Mouse (Mus musculus) heart, embryonic 12.5 days (tissue): Measurements from ENCODE around the gene Rgcc. TPM values are rescaled to one million over a fixed set of nuclear protein-coding genes. Genes with fewer than 3 reads are reported as not detected.

Experiments used
- ATAC-seq: fragments of 200-750 bp; cut with Nextera tagmentation; 2 replicates; pipeline ENCODE4 v1.8.0; 2017; ENCODE audit warnings: moderate TSS enrichment, moderate library complexity; ENCODE audit not compliant: insufficient number of reproducible peaks, low FRiP score
- H3K27ac ChIP-seq: fragments of 300-500 bp; sonication (generic); 2 replicates; pipeline ENCODE4 v1.5.1; 2016; ENCODE audit warnings: mild to moderate bottlenecking, moderate library complexity; ENCODE audit not compliant: poor library complexity, severe bottlenecking
- H3K27me3 ChIP-seq: fragments of 300-500 bp; sonication (generic); replicated peaks from 2 replicates; pipeline ENCODE4 v1.6.1; 2016; ENCODE audit warnings: mild to moderate bottlenecking, moderate library complexity
- H3K36me3 ChIP-seq: fragments of 300-500 bp; sonication (generic); 2 replicates; pipeline ENCODE4 v1.6.1; 2016; ENCODE audit warnings: mild to moderate bottlenecking, moderate library complexity
- H3K4me1 ChIP-seq: fragments of 300-500 bp; sonication (generic); replicated peaks from 2 replicates; pipeline ENCODE4 v1.6.1; 2016; ENCODE audit warnings: mild to moderate bottlenecking
- H3K4me2 ChIP-seq: fragments of 300-500 bp; sonication (generic); 2 replicates; pipeline ENCODE4 v1.6.1; 2016; ENCODE audit warnings: mild to moderate bottlenecking, moderate library complexity
- H3K4me3 ChIP-seq: fragments of 300-500 bp; sonication (generic); 2 replicates; pipeline ENCODE4 v1.5.1; 2016; ENCODE audit warnings: mild to moderate bottlenecking
- H3K9ac ChIP-seq: fragments of 300-500 bp; sonication (generic); 2 replicates; pipeline ENCODE4 v1.6.1; 2016; ENCODE audit warnings: mild to moderate bottlenecking, moderate library complexity
- H3K9me3 ChIP-seq: fragments of 300-500 bp; sonication (generic); replicated peaks from 2 replicates; pipeline ENCODE4 v1.6.1; 2016; ENCODE audit warnings: mild to moderate bottlenecking, moderate library complexity
- WGBS: fragments of 180-500 bp; shearing (Covaris S2); methylation state at CpG from one replicate; pipeline ENCODE4 v1.1.7; 2016; 5-methylcytosine and 5-hydroxymethylcytosine counted together
- polyA plus RNA-seq: library from polyadenylated mRNA; unstranded; fragments of >200 nt; fragmentation: Nextera tagmentation; extraction: Ambion mirVana; gene quantifications from 2 replicates; pipeline ENCODE4 v1.2.1, GENCODE M21; 2016

Rgcc gene
- polyA plus RNA-seq, 1 experiment from 2014 or later: 11.6 TPM

DNA sequence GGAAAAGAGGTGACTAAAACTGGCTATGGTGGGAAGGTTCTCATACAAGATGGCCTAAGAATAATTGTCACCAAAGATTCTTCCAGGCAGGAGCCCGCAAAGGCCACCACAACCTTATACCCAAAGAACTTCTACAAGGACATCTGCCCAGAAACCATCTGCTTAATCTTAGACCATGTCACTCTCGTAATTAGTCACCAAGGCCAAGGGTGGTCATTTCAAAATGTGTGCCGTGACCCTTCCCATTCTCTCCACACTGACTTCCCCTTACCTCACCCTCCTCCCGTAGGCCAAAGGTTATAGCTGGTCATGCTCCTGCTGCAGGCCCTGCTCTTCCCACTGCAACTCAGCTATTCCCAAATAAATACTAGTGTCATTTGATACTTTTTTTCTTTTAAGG is 22.5 kb downstream of the Rgcc start:
- H3K9ac ChIP-seq: no peak overlapping the region
- H3K27ac ChIP-seq: no peak overlapping the region
- H3K4me1 ChIP-seq: peaks cover 32% of the 10 kb centered on the region
- H3K27me3 ChIP-seq: no peaks in the 10 kb centered on the region
- WGBS: 84% methylated on average over 4 of the region's 4 CpGs
- H3K4me2 ChIP-seq: no peak overlapping the region
- H3K4me3 ChIP-seq: no peak overlapping the region
- ATAC-seq: no peak
- H3K9me3 ChIP-seq: no peaks in the 10 kb centered on the region; the same call in 1 of the 2 replicates
- no peaks in the 10 kb centered on the region for H3K36me3 ChIP-seq

DNA sequence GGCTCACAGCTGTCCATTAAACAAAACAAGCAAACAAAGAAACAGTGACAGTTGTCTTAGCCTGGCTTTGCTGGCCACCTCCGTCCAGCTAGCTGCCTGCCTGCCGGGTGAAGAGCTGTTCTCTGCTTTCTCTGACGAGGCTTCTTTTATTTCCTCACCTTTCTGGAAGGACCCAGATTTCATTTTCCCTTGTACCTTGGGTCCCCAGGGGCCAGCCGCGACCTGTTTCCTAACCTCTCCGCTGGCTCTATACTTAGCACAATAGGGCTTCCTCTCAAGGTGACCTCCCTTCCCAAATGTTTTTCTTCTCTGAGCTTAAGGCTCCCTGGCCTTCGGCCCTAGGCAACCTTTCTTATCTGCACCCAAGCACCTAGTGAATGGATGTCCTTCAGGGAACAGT is 23.5 kb downstream of the Rgcc start:
- WGBS: 27% methylated on average over 7 of the region's 7 CpGs
- Histone ChIP-seq H3K9ac (no peak overlapping the region), H3K27ac (no peak overlapping the region), H3K27me3 (no peaks in the 10 kb centered on the region), H3K9me3 (no peaks in the 10 kb centered on the region), H3K4me2 (no peak overlapping the region), H3K4me1 (peaks cover 34% of the 10 kb centered on the region), H3K36me3 (no peaks in the 10 kb centered on the region), H3K4me3 (no peak overlapping the region)
- ATAC-seq: no peak

DNA sequence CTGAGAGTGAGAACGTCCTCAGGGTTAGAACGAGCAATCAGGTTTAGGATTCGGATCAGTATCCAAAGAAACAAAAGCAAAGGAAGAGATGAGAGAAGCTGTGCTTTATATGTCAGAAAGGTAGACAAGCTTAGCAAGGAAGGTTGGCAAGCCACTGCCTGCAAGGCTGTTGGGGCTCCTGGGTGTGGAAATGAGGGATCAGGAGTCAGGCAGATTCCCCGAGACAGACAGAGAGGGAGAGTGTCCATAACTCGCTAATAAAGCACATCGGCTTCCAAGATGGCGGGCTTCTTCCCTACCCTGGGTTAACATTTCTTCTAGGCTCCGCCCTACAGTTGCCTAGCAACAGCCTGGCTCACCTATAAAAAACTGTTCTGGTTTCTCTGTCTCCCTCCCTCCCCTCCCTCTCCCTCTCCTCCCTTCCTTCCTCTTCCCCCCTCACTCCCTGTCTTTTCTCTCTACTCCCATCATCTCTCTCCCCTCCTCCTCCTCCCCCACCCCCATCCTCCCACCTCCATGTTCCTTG is 25.5 kb downstream of the Rgcc start:
- no peak for ATAC-seq
- H3K36me3 ChIP-seq: no peaks in the 10 kb centered on the region
- 0 out of 2 replicates have a peak, but pooled peaks cover 3% of the 10 kb centered on the region for H3K9me3 ChIP-seq
- no peak overlapping the region for H3K4me2 ChIP-seq
- WGBS: 71% methylated on average over 8 of the region's 8 CpGs
- no peak overlapping the region for H3K4me3 ChIP-seq
- H3K4me1 ChIP-seq: peaks cover 29% of the 10 kb centered on the region
- H3K9ac ChIP-seq: no peak overlapping the region
- H3K27me3 ChIP-seq: no peaks in the 10 kb centered on the region
- no peak overlapping the region for H3K27ac ChIP-seq

- H3K27ac ChIP-seq: no peak overlapping the region
- no peaks in the 10 kb centered on the region for H3K36me3 ChIP-seq
- H3K4me3 ChIP-seq: no peak overlapping the region
- H3K4me1 ChIP-seq: peaks cover 29% of the 10 kb centered on the region
- 26% methylated on average over 3 of the region's 3 CpGs for WGBS
- H3K9ac ChIP-seq: no peak overlapping the region
- no peak overlapping the region for H3K4me2 ChIP-seq
- ATAC-seq: no peak
- H3K9me3 ChIP-seq: 0 out of 2 replicates have a peak, but pooled peaks cover 3% of the 10 kb centered on the region
- H3K27me3 ChIP-seq: no peaks in the 10 kb centered on the region
Observed at GRCm38 (mm10) chr14:79275441-79275840, 26.0 kb downstream of the Rgcc start.

DNA sequence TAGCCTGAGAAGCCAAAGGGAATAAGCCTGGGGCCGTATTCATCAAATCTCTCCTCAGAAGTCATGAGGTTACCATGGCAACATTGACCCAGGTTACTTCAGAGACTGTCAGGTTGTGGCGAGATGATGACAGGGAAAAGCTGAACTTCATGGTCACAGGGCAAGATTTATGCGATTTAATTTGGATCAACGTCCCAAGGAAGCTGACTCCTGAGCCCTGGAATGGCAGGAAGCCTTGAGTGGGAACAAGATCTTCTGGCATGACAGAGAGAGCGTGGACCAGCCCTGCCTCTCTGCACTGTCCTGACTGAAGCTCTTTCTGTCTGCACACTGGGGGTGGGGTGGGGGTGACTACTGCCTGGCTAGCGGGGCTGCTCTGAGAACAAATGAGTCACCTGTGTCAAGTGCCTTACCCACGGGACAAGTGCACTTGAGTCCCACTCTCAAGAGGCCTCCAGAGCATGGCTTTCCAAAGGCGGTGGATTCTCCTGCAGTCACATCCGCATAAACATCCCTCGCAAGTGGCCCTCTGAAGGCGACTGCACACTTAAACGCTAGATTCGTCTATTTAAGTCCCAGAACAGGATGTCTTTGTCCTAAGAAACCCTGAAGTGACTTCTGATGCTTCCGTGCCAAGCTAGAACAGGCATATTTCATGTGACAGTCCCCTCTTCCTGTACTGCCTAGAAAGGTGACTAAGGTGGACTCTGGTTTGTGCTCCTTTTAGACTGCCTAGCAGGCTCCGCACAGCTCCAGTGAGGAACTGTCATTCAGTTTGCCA is 27.6 kb downstream of the Rgcc start:
- Histone ChIP-seq H3K36me3 (no peaks in the 10 kb centered on the region), H3K9me3 (0 out of 2 replicates have a peak, but pooled peaks cover 3% of the 10 kb centered on the region), H3K4me2 (no peak overlapping the region), H3K9ac (no peak overlapping the region), H3K4me1 (peaks cover 29% of the 10 kb centered on the region), H3K27ac (no peak overlapping the region), H3K27me3 (no peaks in the 10 kb centered on the region), H3K4me3 (no peak overlapping the region)
- no peak for ATAC-seq
- 58% methylated on average over 15 of the region's 15 CpGs for WGBS

DNA sequence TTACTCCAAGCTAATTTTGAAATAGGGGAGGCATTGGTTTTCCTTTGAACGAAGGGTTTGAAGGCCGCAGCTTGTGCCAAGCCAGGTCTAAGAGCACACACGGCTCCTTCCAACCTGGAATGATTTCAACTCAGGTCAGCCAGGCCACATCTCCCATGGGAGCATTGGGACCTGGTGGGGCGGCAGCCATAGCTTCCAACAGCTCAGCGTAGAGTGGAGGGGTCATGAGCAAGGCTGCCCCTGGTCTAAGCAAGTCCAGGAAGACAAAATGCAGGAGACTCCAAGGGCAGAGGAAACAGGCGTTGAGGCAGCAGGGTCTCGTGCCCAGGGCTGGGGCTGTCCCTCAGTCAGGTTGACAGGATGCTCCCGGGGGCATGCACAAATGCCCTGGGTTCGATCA is 28.5 kb downstream of the Rgcc start:
- Histone ChIP-seq H3K9ac (no peak overlapping the region), H3K9me3 (0 out of 2 replicates have a peak, but pooled peaks cover 3% of the 10 kb centered on the region), H3K4me1 (peaks cover 25% of the 10 kb centered on the region), H3K27me3 (no peaks in the 10 kb centered on the region), H3K4me2 (no peak overlapping the region), H3K36me3 (no peaks in the 10 kb centered on the region), H3K4me3 (no peak overlapping the region), H3K27ac (no peak overlapping the region)
- 85% methylated on average over 9 of the region's 9 CpGs for WGBS
- no peak for ATAC-seq

DNA sequence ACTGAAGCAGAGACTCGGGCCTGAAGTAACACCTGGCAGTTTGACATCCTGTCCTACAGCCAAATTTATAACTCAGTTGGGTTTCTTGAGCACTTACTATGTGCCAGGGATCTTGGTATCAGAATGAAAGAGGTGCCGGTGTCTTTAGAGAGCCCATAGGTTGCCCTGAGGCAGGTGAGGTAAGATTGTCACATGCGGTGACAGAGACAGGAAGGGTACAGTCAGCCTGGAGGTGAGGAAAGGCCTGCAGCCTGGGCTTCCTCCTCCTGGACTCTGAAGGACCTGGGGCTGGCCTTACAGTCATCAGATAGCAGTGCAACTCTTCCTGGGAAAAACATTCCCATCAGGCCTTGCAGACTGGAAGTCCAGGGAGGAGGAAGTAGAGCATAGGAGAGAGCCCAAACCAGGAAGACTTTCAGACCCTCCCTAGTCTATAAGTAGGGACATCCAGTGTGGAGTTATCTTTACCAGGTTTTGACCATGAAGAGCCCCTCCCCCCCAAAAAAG is 29.2 kb downstream of the Rgcc start:
- H3K4me2 ChIP-seq: no peak overlapping the region
- no peak overlapping the region for H3K9ac ChIP-seq
- no peaks in the 10 kb centered on the region for H3K27me3 ChIP-seq
- 0 out of 2 replicates have a peak, but pooled peaks cover 3% of the 10 kb centered on the region for H3K9me3 ChIP-seq
- no peak overlapping the region for H3K27ac ChIP-seq
- peaks cover 17% of the 10 kb centered on the region for H3K4me1 ChIP-seq
- H3K4me3 ChIP-seq: no peak overlapping the region
- H3K36me3 ChIP-seq: no peaks in the 10 kb centered on the region
- no peak for ATAC-seq
- 80% methylated on average over 3 of the region's 3 CpGs for WGBS

DNA sequence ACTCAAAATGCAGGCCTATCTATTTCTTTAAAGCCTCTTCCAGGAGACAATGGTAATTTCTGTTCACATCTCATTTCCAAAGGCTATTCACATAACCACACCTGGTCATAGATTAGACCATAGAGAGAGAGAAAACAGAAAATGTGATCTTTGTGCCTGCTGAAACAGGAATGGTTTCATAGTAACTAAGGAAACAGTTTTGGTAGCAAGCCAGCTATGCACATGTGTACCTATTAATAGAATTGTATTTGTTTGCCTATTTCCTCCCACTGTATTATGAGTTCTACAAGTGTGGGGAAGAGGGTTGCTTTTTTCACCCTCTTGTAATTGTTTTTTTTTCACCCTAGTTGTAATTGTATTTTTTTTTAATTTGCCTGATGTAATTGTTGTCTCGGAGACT is 31.9 kb downstream of the Rgcc start:
- 0 out of 2 replicates have a peak, but pooled peaks cover 3% of the 10 kb centered on the region for H3K9me3 ChIP-seq
- WGBS: 66% methylated on average over 1 of the region's 1 CpGs
- H3K4me2 ChIP-seq: no peak overlapping the region
- H3K27me3 ChIP-seq: 0 out of 2 replicates have a peak, but pooled peaks cover 3% of the 10 kb centered on the region
- no peak overlapping the region for H3K27ac ChIP-seq
- no peak overlapping the region for H3K9ac ChIP-seq
- H3K4me3 ChIP-seq: no peak overlapping the region
- no peaks in the 10 kb centered on the region for H3K36me3 ChIP-seq
- peaks cover 6% of the 10 kb centered on the region for H3K4me1 ChIP-seq
- ATAC-seq: no peak

- 0 out of 2 replicates have a peak, but pooled peaks cover 3% of the 10 kb centered on the region for H3K9me3 ChIP-seq
- H3K9ac ChIP-seq: no peak overlapping the region
- no peak for ATAC-seq
- H3K27me3 ChIP-seq: peaks cover 4% of the 10 kb centered on the region; the same call in 1 of the 2 replicates
- no peaks in the 10 kb centered on the region for H3K36me3 ChIP-seq
- H3K27ac ChIP-seq: no peak overlapping the region
- H3K4me1 ChIP-seq: no peaks in the 10 kb centered on the region; the same call in 1 of the 2 replicates
- H3K4me3 ChIP-seq: no peak overlapping the region
- 86% methylated on average over 10 of the region's 10 CpGs for WGBS
- no peak overlapping the region for H3K4me2 ChIP-seq
Observed at GRCm38 (mm10) chr14:79267878-79268277, 33.6 kb downstream of the Rgcc start.

- 62% methylated on average over 1 of the region's 1 CpGs for WGBS
Observed at GRCm38 (mm10) chr14:79267382-79267781, 34.1 kb downstream of the Rgcc start.

GRCm38 (mm10) chr14:79266408-79266807 is 35.0 kb downstream of the Rgcc start:
- no peak for ATAC-seq
- Histone ChIP-seq H3K4me2 (no peak overlapping the region), H3K4me3 (no peak overlapping the region), H3K4me1 (no peaks in the 10 kb centered on the region; the same call in 1 of the 2 replicates), H3K27ac (no peak overlapping the region), H3K36me3 (no peaks in the 10 kb centered on the region), H3K9ac (no peak overlapping the region), H3K27me3 (peaks cover 8% of the 10 kb centered on the region; the same call in 1 of the 2 replicates), H3K9me3 (no peaks in the 10 kb centered on the region)

More at GRCm38 (mm10) chr14:79267382-79267781, 34.1 kb downstream of the Rgcc start:
- no peak for ATAC-seq
- 0 out of 2 replicates have a peak, but pooled peaks cover 3% of the 10 kb centered on the region for H3K9me3 ChIP-seq
- peaks cover 8% of the 10 kb centered on the region; the same call in 1 of the 2 replicates for H3K27me3 ChIP-seq
- H3K4me1 ChIP-seq: no peaks in the 10 kb centered on the region; the same call in 1 of the 2 replicates
- H3K36me3 ChIP-seq: no peaks in the 10 kb centered on the region
- no peak overlapping the region for H3K27ac ChIP-seq
- H3K4me3 ChIP-seq: no peak overlapping the region
- H3K9ac ChIP-seq: no peak overlapping the region
- no peak overlapping the region for H3K4me2 ChIP-seq
